Comparison of ENCODE assay signal across 23 mouse cellular contexts in genomic region chr10:90531813-90532212, GRCm38 (mm10).
A peak's percentile ranks its signal among the peaks of the same experiment; 100 is the strongest.
DNase-seq lines count a peak whose midpoint lies in the region; ATAC-seq and TF ChIP-seq lines count a peak whose summit lies in the region.
"Had no signal": no experiment of that assay in that cellular context is flagged by ENCODE, and none has a peak within 500 bp of the region (broad histone marks: within the 10 kb centered on the region; RNA-seq: fewer than 3 reads in every experiment).

No protein-coding gene starts in this region.

- H3K4me1 ChIP-seq in hindbrain, embryonic 12.5 days: peaks cover 10% of the 10 kb centered on the region
- H3K4me1 ChIP-seq in midbrain, postnatal 0 days (ENCODE audit: insufficient read depth, low read length): no peaks in the 10 kb centered on the region
- no peaks in the 10 kb centered on the region for H3K4me1 ChIP-seq in heart, embryonic 12.5 days (replicated peaks)
- H3K4me1 ChIP-seq: embryonic facial prominence, embryonic 15.5 days; limb, embryonic 13.5 days; liver, embryonic 15.5 days had no signal

- TF ChIP-seq CTCF in Patski (IDR thresholded peaks at IDR 0.05): no peak
- no peak for TF ChIP-seq CTCF in midbrain, postnatal 0 days (IDR thresholded peaks at IDR 0.05)

- CTCF ChIA-PET in Patski (lab: Charles Lee): no interaction called here

- POLR2A ChIA-PET in Patski (lab: Charles Lee): interaction anchor here (0.9 kb wide), 1 partner anchor 16 kb away, joined by 3 read pairs; no protein-coding TSS in a partner anchor

- no peaks in the 10 kb centered on the region for H3K27me3 ChIP-seq in Patski
- no peaks in the 10 kb centered on the region for H3K27me3 ChIP-seq in hindbrain, embryonic 12.5 days
- no peaks in the 10 kb centered on the region for H3K27me3 ChIP-seq in midbrain, postnatal 0 days (ENCODE audit: insufficient read depth, low read length)
- H3K27me3 ChIP-seq in heart, embryonic 12.5 days (replicated peaks): no peaks in the 10 kb centered on the region
- H3K27me3 ChIP-seq: embryonic facial prominence, embryonic 15.5 days; forebrain, embryonic 15.5 days; limb, embryonic 13.5 days; liver, embryonic 15.5 days; neural tube, embryonic 13.5 days had no signal

- H3K27ac ChIP-seq in hindbrain, embryonic 12.5 days: no peak overlapping the region
- H3K27ac ChIP-seq in midbrain, postnatal 0 days (ENCODE audit: low read depth, low read length): no peak overlapping the region
- H3K27ac ChIP-seq in heart, embryonic 12.5 days (ENCODE audit: poor library complexity, severe bottlenecking): no peak overlapping the region
- H3K27ac ChIP-seq: embryonic facial prominence, embryonic 15.5 days; forebrain, embryonic 15.5 days; gastrocnemius, adult 2 months; heart, adult 2 months; limb, embryonic 13.5 days; liver, embryonic 15.5 days; neural tube, embryonic 13.5 days; stomach, postnatal 0 days had no signal

- peak; percentile 2 for DNase-seq in left cerebral cortex, postnatal 4 days
- DNase-seq in left cerebral cortex, adult 18-20 months (ENCODE audit: low spot score in 2 of 2): no peak
- peak; percentile 6 for DNase-seq in Patski (ENCODE audit: low read depth, low spot score)
- peak; percentile 39 for DNase-seq in midbrain, postnatal 0 days (ENCODE audit: low spot score)
- no peak for DNase-seq in kidney, postnatal 14 days
- DNase-seq in frontal cortex, postnatal 36 days (ENCODE audit: low spot score in 2 of 2): no peak
- DNase-seq: adrenal gland, postnatal 36 days; B cell, adult 2 months; cerebellum, postnatal 25 days; gastrocnemius, adult 2 months; heart, adult 2 months; kidney, adult 9 months; lung, postnatal 10 days; thymus, postnatal 36 days had no signal

- intact Hi-C loops in left cerebral cortex, postnatal 4 days (cut with DNase I): no loop called here

- no peak overlapping the region for H3K4me3 ChIP-seq in hindbrain, embryonic 12.5 days
- no peak overlapping the region for H3K4me3 ChIP-seq in midbrain, postnatal 0 days (ENCODE audit: low read depth, low read length)
- H3K4me3 ChIP-seq in heart, embryonic 12.5 days: no peak overlapping the region
- H3K4me3 ChIP-seq: embryonic facial prominence, embryonic 15.5 days; forebrain, embryonic 15.5 days; gastrocnemius, adult 2 months; heart, adult 2 months; limb, embryonic 13.5 days; liver, embryonic 15.5 days; neural tube, embryonic 13.5 days had no signal

- H3K9me3 ChIP-seq in hindbrain, embryonic 12.5 days (replicated peaks): no peaks in the 10 kb centered on the region
- H3K9me3 ChIP-seq in midbrain, postnatal 0 days (ENCODE audit: low read length): no peaks in the 10 kb centered on the region
- no peaks in the 10 kb centered on the region for H3K9me3 ChIP-seq in heart, embryonic 12.5 days (replicated peaks)
- H3K9me3 ChIP-seq: embryonic facial prominence, embryonic 15.5 days; forebrain, embryonic 15.5 days; limb, embryonic 13.5 days; liver, embryonic 15.5 days; neural tube, embryonic 13.5 days had no signal

- ATAC-seq in Patski: no peak
- ATAC-seq in hindbrain, embryonic 12.5 days (ENCODE audit: low FRiP score): peak; percentile 75; the same call in 1 of the 2 replicates
- no peak for ATAC-seq in midbrain, postnatal 0 days (ENCODE audit: low FRiP score)
- ATAC-seq in heart, embryonic 12.5 days (ENCODE audit: insufficient number of reproducible peaks, low FRiP score): no peak
- ATAC-seq: forebrain, embryonic 15.5 days; inflammation-experienced regulatory T-cells, adult 6 months had no signal

- no peaks in the 10 kb centered on the region for H3K36me3 ChIP-seq in hindbrain, embryonic 12.5 days
- no peaks in the 10 kb centered on the region for H3K36me3 ChIP-seq in midbrain, postnatal 0 days (ENCODE audit: insufficient read depth, low read length)
- no peaks in the 10 kb centered on the region for H3K36me3 ChIP-seq in heart, embryonic 12.5 days
- H3K36me3 ChIP-seq: embryonic facial prominence, embryonic 15.5 days; forebrain, embryonic 15.5 days; limb, embryonic 13.5 days; liver, embryonic 15.5 days; neural tube, embryonic 13.5 days had no signal

- in situ Hi-C loops in Patski (cut with MboI; ENCODE audit: low pct_unique_long_range_greater_than_20kb): no loop called here

- 35% methylated on average over 1 of the region's 1 CpGs for WGBS in hindbrain, embryonic 12.5 days
- WGBS in midbrain, postnatal 0 days: 18% methylated on average over 1 of the region's 1 CpGs
- 59% methylated on average over 1 of the region's 1 CpGs for WGBS in heart, embryonic 12.5 days

- no peak overlapping the region for H3K4me2 ChIP-seq in hindbrain, embryonic 12.5 days (replicated peaks)
- H3K4me2 ChIP-seq in midbrain, postnatal 0 days (ENCODE audit: low read depth, low read length, poor library complexity, severe bottlenecking): no peak overlapping the region
- no peak overlapping the region for H3K4me2 ChIP-seq in heart, embryonic 12.5 days
- H3K4me2 ChIP-seq: embryonic facial prominence, embryonic 15.5 days; forebrain, embryonic 15.5 days; limb, embryonic 13.5 days; liver, embryonic 15.5 days; neural tube, embryonic 13.5 days had no signal

- no peak overlapping the region for H3K9ac ChIP-seq in hindbrain, embryonic 12.5 days
- H3K9ac ChIP-seq in midbrain, postnatal 0 days (replicated peaks; ENCODE audit: low read length, poor library complexity, severe bottlenecking): no peak overlapping the region
- H3K9ac ChIP-seq in heart, embryonic 12.5 days: no peak overlapping the region
- H3K9ac ChIP-seq: embryonic facial prominence, embryonic 15.5 days; forebrain, embryonic 15.5 days; limb, embryonic 13.5 days; liver, embryonic 15.5 days; neural tube, embryonic 13.5 days had no signal

Comparison
In these comparisons a context has a peak if more than half of its experiments do, and no peak if none do; other contexts are left out.
1. DNase-seq: peak in left cerebral cortex, postnatal 4 days (single experiment), Patski (single experiment) and midbrain, postnatal 0 days (single experiment); none in left cerebral cortex, adult 18-20 months (0 of 2), kidney, postnatal 14 days (single experiment) and frontal cortex, postnatal 36 days (0 of 2).